Mouse (Mus musculus) heart, embryonic 14.5 days (tissue): Measurements from ENCODE around the gene Fam209. TPM values are rescaled to one million over a fixed set of nuclear protein-coding genes. Genes with fewer than 3 reads are reported as not detected.

Experiments
- ATAC-seq: fragments of 200-750 bp; cut with Nextera tagmentation; 2 replicates; pipeline ENCODE4 v1.8.0; 2017; ENCODE audit warnings: low read depth, moderate TSS enrichment; ENCODE audit not compliant: insufficient number of reproducible peaks, insufficient read depth, low FRiP score
- H3K27ac ChIP-seq, 2 experiments: fragments of 200-500 bp in 1 of 2; fragments of 300-500 bp in 1 of 2; sonication (generic) in 1 of 2; replicated peaks in 1 of 2; 2 replicates each; pipeline ENCODE4 v1.5.1; 2012 to 2014; ENCODE audit warnings: low read depth in 2 of 2, low read length in 2 of 2, control low read depth in 1 of 2, mild to moderate bottlenecking in 1 of 2, mixed read lengths in 1 of 2; ENCODE audit not compliant: control insufficient read depth in 1 of 2, insufficient read depth in 1 of 2
- H3K27me3 ChIP-seq: fragments of 300-500 bp; sonication (generic); 2 replicates; pipeline ENCODE4 v1.6.1; 2014; ENCODE audit warnings: mild to moderate bottlenecking, low read length, control low read depth; ENCODE audit not compliant: control insufficient read depth, insufficient read depth
- H3K36me3 ChIP-seq: fragments of 300-500 bp; sonication (generic); 2 replicates; pipeline ENCODE4 v1.6.1; 2014; ENCODE audit warnings: mild to moderate bottlenecking, control low read depth, low read length, mixed read lengths; ENCODE audit not compliant: control insufficient read depth, insufficient read depth
- H3K4me1 ChIP-seq, 2 experiments: fragments of 200-500 bp in 1 of 2; fragments of 300-500 bp in 1 of 2; sonication (generic) in 1 of 2; 2 replicates each; pipeline ENCODE4 v1.6.1; 2012 to 2014; ENCODE audit warnings: low read length in 2 of 2, control low read depth in 1 of 2, mixed read lengths in 1 of 2; ENCODE audit not compliant: control insufficient read depth in 2 of 2, insufficient read depth in 2 of 2
- H3K4me2 ChIP-seq: fragments of 300-500 bp; sonication (generic); 2 replicates; pipeline ENCODE4 v1.6.1; 2014; ENCODE audit warnings: mild to moderate bottlenecking, low read length
- H3K4me3 ChIP-seq, 2 experiments: fragments of 200-500 bp in 1 of 2; fragments of 300-500 bp in 1 of 2; sonication (generic) in 1 of 2; 2 replicates each; pipeline ENCODE4 v1.5.1; 2012 to 2014; ENCODE audit warnings: low read length in 2 of 2, mild to moderate bottlenecking in 2 of 2, control low read depth in 1 of 2, low read depth in 1 of 2, moderate library complexity in 1 of 2; ENCODE audit not compliant: control insufficient read depth in 1 of 2, insufficient read depth in 1 of 2
- H3K9ac ChIP-seq: fragments of 300-500 bp; sonication (generic); 2 replicates; pipeline ENCODE4 v1.6.1; 2014; ENCODE audit warnings: mild to moderate bottlenecking, low read length
- H3K9me3 ChIP-seq: fragments of 300-500 bp; sonication (generic); 2 replicates; pipeline ENCODE4 v1.6.1; 2016; ENCODE audit warnings: low read length, control low read depth; ENCODE audit not compliant: control insufficient read depth
- WGBS: fragments of 180-500 bp; shearing (Covaris S2); extraction: QIAGEN DNeasy Blood & Tissue Kit; methylation state at CpG from one replicate; pipeline ENCODE4 v1.1.7; 2014; 5-methylcytosine and 5-hydroxymethylcytosine counted together
- polyA plus RNA-seq: library from polyadenylated mRNA; unstranded; fragments of >200 nt; fragmentation: Nextera tagmentation; extraction: Ambion mirVana; gene quantifications from 2 replicates; pipeline ENCODE4 v1.2.1, GENCODE M21; 2014

Fam209 gene
- polyA plus RNA-seq, 1 experiment from 2014 or later = not detected

- Histone ChIP-seq H3K9ac (no peak overlapping the region), H3K27me3 (0 out of 2 replicates have a peak, but pooled peaks cover 3% of the 10 kb centered on the region), H3K4me1 (no peaks in the 10 kb centered on the region; a peak in 1 of 4 replicates), H3K36me3 (no peaks in the 10 kb centered on the region), H3K4me2 (no peak overlapping the region), H3K4me3 (no peak overlapping the region), H3K9me3 (no peaks in the 10 kb centered on the region), H3K27ac (no peak overlapping the region)
- WGBS = 33% methylated on average over 11 of the region's 11 CpGs
- no peak for ATAC-seq
Observed at GRCm38 (mm10) chr2:172516407-172516992, 44.2 kb downstream of the Fam209 start.

- Histone ChIP-seq H3K27me3 (0 out of 2 replicates have a peak, but pooled peaks cover 3% of the 10 kb centered on the region), H3K36me3 (no peaks in the 10 kb centered on the region), H3K27ac (no peak overlapping the region), H3K4me3 (no peak overlapping the region), H3K9me3 (no peaks in the 10 kb centered on the region), H3K9ac (no peak overlapping the region), H3K4me2 (no peak overlapping the region), H3K4me1 (no peaks in the 10 kb centered on the region; a peak in 1 of 4 replicates)
- no peak for ATAC-seq
- WGBS = 85% methylated on average over 9 of the region's 9 CpGs
Observed at GRCm38 (mm10) chr2:172520616-172521371, 48.5 kb downstream of the Fam209 start.

DNA sequence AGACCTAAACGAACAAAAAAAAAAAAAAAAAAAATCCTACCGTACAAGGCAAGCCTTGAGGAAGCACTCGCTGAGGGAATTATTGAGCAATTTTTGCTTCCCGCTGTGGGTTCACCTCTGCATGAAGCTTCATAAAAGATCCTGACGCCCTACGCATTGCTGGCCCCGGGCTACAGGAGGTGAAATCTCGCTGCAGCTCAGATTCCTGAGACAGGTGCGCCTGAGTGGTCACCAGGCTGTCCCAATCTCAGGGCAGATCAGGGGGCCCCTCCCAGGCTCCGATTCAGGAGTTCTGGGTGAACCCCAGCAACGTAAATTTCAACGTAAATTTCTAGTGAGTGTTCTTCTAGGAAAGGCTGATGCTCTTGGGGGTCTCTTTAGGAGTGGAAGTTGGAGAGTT lies 50.2 kb downstream of the Fam209 start:
- no peak overlapping the region for H3K27ac ChIP-seq
- no peak overlapping the region for H3K4me2 ChIP-seq
- H3K36me3 ChIP-seq = no peaks in the 10 kb centered on the region
- no peak overlapping the region for H3K4me3 ChIP-seq
- ATAC-seq = no peak
- no peaks in the 10 kb centered on the region for H3K9me3 ChIP-seq
- 0 out of 2 replicates have a peak, but pooled peaks cover 2% of the 10 kb centered on the region for H3K27me3 ChIP-seq
- 87% methylated on average over 10 of the region's 12 CpGs for WGBS
- H3K4me1 ChIP-seq = no peaks in the 10 kb centered on the region; a peak in 1 of 4 replicates
- no peak overlapping the region for H3K9ac ChIP-seq

Other genes starting within 250 kb of the Fam209 start
- not detected in 2 replicates for gene Mc3r, start 224.0 kb upstream of the Fam209 start, polyA plus RNA-seq
- gene Fam210b, start 127.0 kb upstream of the Fam209 start, polyA plus RNA-seq = 10.4 and 13.1 TPM in 2 replicates
- gene Aurka, start 102.0 kb upstream of the Fam209 start, polyA plus RNA-seq = 79.0 and 88.9 TPM in 2 replicates
- 28.1 and 30.3 TPM in 2 replicates for gene Cstf1, start 101.8 kb upstream of the Fam209 start, polyA plus RNA-seq
- gene Cass4, start 78.7 kb upstream of the Fam209 start, polyA plus RNA-seq = 0.27 and 0.30 TPM in 2 replicates
- 48.3 and 49.5 TPM in 2 replicates for gene Rtf2, start 32.0 kb upstream of the Fam209 start, polyA plus RNA-seq
- gene Gcnt7, start 13.9 kb upstream of the Fam209 start, polyA plus RNA-seq = 0.61 and 0.71 TPM in 2 replicates
- not detected in 2 replicates for gene Tfap2c, start 77.1 kb downstream of the Fam209 start, polyA plus RNA-seq